Mouse (Mus musculus): ENCODE data around the gene St3gal4. TPM values are rescaled to one million over a fixed set of nuclear protein-coding genes. Genes with fewer than 3 reads are reported as not detected.

The St3gal4 gene
- 53.6 TPM for polyA plus RNA-seq (2021)

- in situ Hi-C loops (cut with MboI; ENCODE audit: low pct_unique_long_range_greater_than_20kb) = loop anchor here (5.0 kb wide), 2 partner anchors 43 to 87 kb away; no protein-coding TSS in a partner anchor
- no peak for TF ChIP-seq CTCF (IDR thresholded peaks at IDR 0.05)
- ATAC-seq (no peak), DNase-seq (ENCODE audit: low read depth, low spot score) (no peak)
- H3K27me3 ChIP-seq = no peaks in the 10 kb centered on the region
- ChIA-PET POLR2A (interaction anchor here (0.5 kb wide), 1 partner anchor 85 kb away, joined by 3 read pairs; no protein-coding TSS in a partner anchor), CTCF (interaction anchor here (1.2 to 1.5 kb wide), 2 partner anchors 10 to 81 kb away, joined by 3 to 4 read pairs; partner anchors contain the start of genes Srpr and Tirap)
Measured at GRCm38 (mm10) chr9:35119168-35119567, at the start of gene St3gal4. Gene St3gal4, minus strand, starts transcription at chr9:35119268.

GRCm38 (mm10) chr9:35166798-35167635 is 47.9 kb upstream of the St3gal4 start:
- ATAC-seq (no peak), DNase-seq (ENCODE audit: low read depth, low spot score) (no peak)
- TF ChIP-seq CTCF (IDR thresholded peaks at IDR 0.05) = no peak
- CTCF ChIA-PET = interaction anchor here (0.9 to 2.7 kb wide), 8 partner anchors 10 to 183 kb away, joined by 3 to 15 read pairs (median 5); no protein-coding TSS in a partner anchor
- H3K27me3 ChIP-seq = no peaks in the 10 kb centered on the region
- in situ Hi-C loops (cut with MboI; ENCODE audit: low pct_unique_long_range_greater_than_20kb) = loop anchor here (10.0 to 25.0 kb wide), 4 partner anchors 305 to 662 kb away; no protein-coding TSS in a partner anchor
- POLR2A ChIA-PET = interaction anchor here (0.5 to 0.7 kb wide), 2 partner anchors 136 to 139 kb away, joined by 3 to 5 read pairs; no protein-coding TSS in a partner anchor

- no peak for ATAC-seq
Measured at GRCm38 (mm10) chr9:35166144-35166797, 47.2 kb upstream of the St3gal4 start.

GRCm38 (mm10) chr9:35164142-35164874 is 45.2 kb upstream of the St3gal4 start:
- ATAC-seq = no peak
- DNase-seq (ENCODE audit: low read depth, low spot score) = no peak
- ChIA-PET CTCF (interaction anchor here (1.2 to 2.7 kb wide), 2 partner anchors 114 to 135 kb away, joined by 3 to 15 read pairs; no protein-coding TSS in a partner anchor), POLR2A (no interaction called here)
- in situ Hi-C loops (cut with MboI; ENCODE audit: low pct_unique_long_range_greater_than_20kb) = loop anchor here (5.0 to 25.0 kb wide), 6 partner anchors 47 to 660 kb away; partner anchors contain the start of gene St3gal4
- no peaks in the 10 kb centered on the region for H3K27me3 ChIP-seq
- TF ChIP-seq CTCF (IDR thresholded peaks at IDR 0.05) = no peak

More at GRCm38 (mm10) chr9:35166144-35166797, 47.2 kb upstream of the St3gal4 start:
- H3K27me3 ChIP-seq = no peaks in the 10 kb centered on the region
- in situ Hi-C loops (cut with MboI; ENCODE audit: low pct_unique_long_range_greater_than_20kb) = loop anchor here (10.0 to 25.0 kb wide), 4 partner anchors 304 to 661 kb away; no protein-coding TSS in a partner anchor
- peak; percentile 53 for TF ChIP-seq CTCF (IDR thresholded peaks at IDR 0.05)
- DNase-seq (ENCODE audit: low read depth, low spot score) = no peak
- ChIA-PET CTCF (interaction anchor here (0.9 to 2.7 kb wide), 9 partner anchors 8 to 182 kb away, joined by 3 to 15 read pairs (median 5); no protein-coding TSS in a partner anchor), POLR2A (interaction anchor here (0.7 kb wide), 1 partner anchor 138 kb away, joined by 3 read pairs; no protein-coding TSS in a partner anchor)

- CTCF ChIA-PET = interaction anchor here (1.2 kb wide), 1 partner anchor 113 kb away, joined by 3 read pairs; no protein-coding TSS in a partner anchor
- ATAC-seq (no peak), DNase-seq (ENCODE audit: low read depth, low spot score) (no peak)
- H3K27me3 ChIP-seq = no peaks in the 10 kb centered on the region
- in situ Hi-C loops (cut with MboI; ENCODE audit: low pct_unique_long_range_greater_than_20kb) = loop anchor here (5.0 to 25.0 kb wide), 6 partner anchors 46 to 658 kb away; partner anchors contain the start of gene St3gal4
- POLR2A ChIA-PET = no interaction called here
- TF ChIP-seq CTCF (IDR thresholded peaks at IDR 0.05) = no peak
Measured at GRCm38 (mm10) chr9:35163011-35163690, 44.1 kb upstream of the St3gal4 start.

GRCm38 (mm10) chr9:35161721-35162120 is 42.7 kb upstream of the St3gal4 start:
- ATAC-seq (peak; percentile 69), DNase-seq (ENCODE audit: low read depth, low spot score) (no peak)
- in situ Hi-C loops (cut with MboI; ENCODE audit: low pct_unique_long_range_greater_than_20kb) = loop anchor here (5.0 to 25.0 kb wide), 6 partner anchors 44 to 657 kb away; partner anchors contain the start of gene St3gal4
- H3K27me3 ChIP-seq = no peaks in the 10 kb centered on the region
- ChIA-PET CTCF (no interaction called here), POLR2A (no interaction called here)
- TF ChIP-seq CTCF (IDR thresholded peaks at IDR 0.05) = no peak

GRCm38 (mm10) chr9:35160662-35161061 is 41.6 kb upstream of the St3gal4 start:
- ATAC-seq (no peak), DNase-seq (ENCODE audit: low read depth, low spot score) (no peak)
- no peak for TF ChIP-seq CTCF (IDR thresholded peaks at IDR 0.05)
- no peaks in the 10 kb centered on the region for H3K27me3 ChIP-seq
- in situ Hi-C loops (cut with MboI; ENCODE audit: low pct_unique_long_range_greater_than_20kb) = loop anchor here (5.0 to 25.0 kb wide), 6 partner anchors 43 to 656 kb away; partner anchors contain the start of gene St3gal4
- POLR2A ChIA-PET = no interaction called here
- CTCF ChIA-PET = interaction anchor here (1.0 to 2.5 kb wide), 3 partner anchors 11 to 29 kb away, joined by 3 to 7 read pairs (median 4); no protein-coding TSS in a partner anchor

- no peak for TF ChIP-seq CTCF (IDR thresholded peaks at IDR 0.05)
- ChIA-PET CTCF (interaction anchor here (1.4 to 2.5 kb wide), 2 partner anchors 9 to 12 kb away, joined by 3 to 7 read pairs; no protein-coding TSS in a partner anchor), POLR2A (no interaction called here)
- DNase-seq (ENCODE audit: low read depth, low spot score) (no peak), ATAC-seq (no peak)
- in situ Hi-C loops (cut with MboI; ENCODE audit: low pct_unique_long_range_greater_than_20kb) = loop anchor here (25.0 kb wide), 2 partner anchors 296 to 496 kb away; no protein-coding TSS in a partner anchor
- H3K27me3 ChIP-seq = no peaks in the 10 kb centered on the region
Measured at GRCm38 (mm10) chr9:35158477-35158876, 39.4 kb upstream of the St3gal4 start.

- ATAC-seq (no peak), DNase-seq (ENCODE audit: low read depth, low spot score) (no peak)
- H3K27me3 ChIP-seq = no peaks in the 10 kb centered on the region
- CTCF ChIA-PET = interaction anchor here (0.9 to 1.2 kb wide), 2 partner anchors 10 to 39 kb away, joined by 3 to 4 read pairs; no protein-coding TSS in a partner anchor
- no peak for TF ChIP-seq CTCF (IDR thresholded peaks at IDR 0.05)
- POLR2A ChIA-PET = no interaction called here
- in situ Hi-C loops (cut with MboI; ENCODE audit: low pct_unique_long_range_greater_than_20kb) = loop anchor here (25.0 kb wide), 2 partner anchors 295 to 495 kb away; no protein-coding TSS in a partner anchor
Measured at GRCm38 (mm10) chr9:35156862-35157261, 37.8 kb upstream of the St3gal4 start.
